Mouse (Mus musculus) spleen, adult 2 months (tissue): ENCODE results near the gene Cxadr.

Experiments used
- CTCF ChIP-seq: fragments of 200-500 bp; IDR thresholded peaks from 2 replicates; pipeline ENCODE4 v1.5.1; 2011; ENCODE audit warnings: mild to moderate bottlenecking, inconsistent platforms; ENCODE audit not compliant: insufficient read depth, insufficient read length, insufficient replicate concordance; ENCODE audit errors: extremely low read depth
- POLR2A ChIP-seq: fragments of 200-500 bp; IDR thresholded peaks from 2 replicates; pipeline ENCODE4 v1.6.1; 2011; ENCODE audit warnings: low read depth, low read length, inconsistent platforms

GRCm38 (mm10) chr16:78305606-78306100 lies 4.4 kb downstream of the Cxadr start:
- TF ChIP-seq CTCF, result no peak
- no peak for TF ChIP-seq POLR2A
